Mouse (Mus musculus) hindbrain, embryonic 15.5 days (tissue): ENCODE data around the gene Fasn. TPM values are rescaled to one million over a fixed set of nuclear protein-coding genes. Genes with fewer than 3 reads are reported as not detected.

Experiments
- ATAC-seq: fragments of 200-750 bp; cut with Nextera tagmentation; 2 replicates; pipeline ENCODE4 v1.8.0; 2017; ENCODE audit warnings: low read depth, moderate number of reproducible peaks, moderate TSS enrichment; ENCODE audit not compliant: low FRiP score
- H3K27ac ChIP-seq: fragments of 300-500 bp; sonication (generic); replicated peaks from 2 replicates; pipeline ENCODE4 v1.5.1; 2015; ENCODE audit warnings: mild to moderate bottlenecking, inconsistent platforms
- H3K27me3 ChIP-seq: fragments of 300-500 bp; sonication (generic); 2 replicates; pipeline ENCODE4 v1.6.1; 2015; ENCODE audit warnings: control low read depth, inconsistent platforms
- H3K36me3 ChIP-seq: fragments of 300-500 bp; sonication (generic); 2 replicates; pipeline ENCODE4 v1.6.1; 2015; ENCODE audit warnings: control low read depth, inconsistent platforms
- H3K4me1 ChIP-seq: fragments of 300-500 bp; sonication (generic); replicated peaks from 2 replicates; pipeline ENCODE4 v1.6.1; 2015; ENCODE audit warnings: control low read depth, inconsistent platforms
- H3K4me2 ChIP-seq: fragments of 300-500 bp; sonication (generic); 2 replicates; pipeline ENCODE4 v1.6.1; 2015; ENCODE audit warnings: moderate library complexity, mild to moderate bottlenecking, inconsistent platforms
- H3K4me3 ChIP-seq: fragments of 300-500 bp; sonication (generic); 2 replicates; pipeline ENCODE4 v1.5.1; 2015; ENCODE audit warnings: mild to moderate bottlenecking, inconsistent platforms
- H3K9ac ChIP-seq: fragments of 300-500 bp; sonication (generic); 2 replicates; pipeline ENCODE4 v1.6.1; 2015; ENCODE audit warnings: inconsistent platforms
- H3K9me3 ChIP-seq: fragments of 300-500 bp; sonication (generic); 2 replicates; pipeline ENCODE4 v1.6.1; 2016; ENCODE audit warnings: control low read depth, inconsistent platforms
- WGBS: fragments of 180-500 bp; shearing (Covaris S2); methylation state at CpG from one replicate; pipeline ENCODE4 v1.1.7; 2015; 5-methylcytosine and 5-hydroxymethylcytosine counted together
- polyA plus RNA-seq: library from polyadenylated mRNA; unstranded; fragments of >200 nt; fragmentation: Nextera tagmentation; extraction: Ambion mirVana; gene quantifications from 2 replicates; pipeline ENCODE4 v1.2.1, GENCODE M21; 2015

Fasn gene
- polyA plus RNA-seq, 1 experiment from 2014 or later = 94.7 TPM

- no peak for ATAC-seq
These were observed 18.7 kb downstream of the Fasn start for GRCm38 (mm10) chr11:120805375-120806298.

DNA sequence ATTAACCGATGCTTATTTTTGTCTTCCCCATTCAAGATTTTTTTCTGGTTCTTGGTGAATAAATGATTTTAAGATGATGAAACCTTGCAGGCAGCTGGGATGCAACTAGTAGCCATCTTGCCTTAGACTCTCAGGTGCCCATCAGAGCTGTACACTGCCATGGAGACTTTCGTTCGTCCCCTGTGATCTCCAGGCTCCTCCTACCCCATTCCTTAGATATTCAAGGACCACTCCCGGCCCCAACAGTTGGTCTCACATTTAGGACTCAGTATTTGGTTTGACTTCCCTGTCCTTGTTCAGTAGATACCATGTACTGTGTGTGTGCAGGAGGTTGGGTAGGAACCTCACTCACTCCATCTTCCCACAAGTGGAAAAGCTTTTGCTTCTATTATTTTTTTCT lies 19.6 kb downstream of the Fasn start:
- 73% methylated on average over 4 of the region's 4 CpGs for WGBS
- H3K4me2 ChIP-seq = no peak overlapping the region
- H3K4me3 ChIP-seq = no peak overlapping the region
- H3K36me3 ChIP-seq = peaks cover 42% of the 10 kb centered on the region
- no peak overlapping the region for H3K27ac ChIP-seq
- 0 out of 2 replicates have a peak, but pooled peaks cover 4% of the 10 kb centered on the region for H3K4me1 ChIP-seq
- H3K9me3 ChIP-seq = no peaks in the 10 kb centered on the region
- no peaks in the 10 kb centered on the region for H3K27me3 ChIP-seq
- no peak for ATAC-seq
- no peak overlapping the region for H3K9ac ChIP-seq

More at GRCm38 (mm10) chr11:120805375-120806298, 18.7 kb downstream of the Fasn start:
- Histone ChIP-seq H3K4me2 (no peak overlapping the region), H3K27ac (no peak overlapping the region), H3K9me3 (no peaks in the 10 kb centered on the region), H3K9ac (no peak overlapping the region), H3K4me3 (no peak overlapping the region), H3K4me1 (no peaks in the 10 kb centered on the region), H3K36me3 (peaks cover 51% of the 10 kb centered on the region), H3K27me3 (no peaks in the 10 kb centered on the region)
- 89% methylated on average over 7 of the region's 7 CpGs for WGBS

- ATAC-seq = no peak
These were observed 20.1 kb downstream of the Fasn start for GRCm38 (mm10) chr11:120804274-120804673.

GRCm38 (mm10) chr11:120800061-120800904 lies 24.1 kb downstream of the Fasn start:
- 12% methylated on average over 10 of the region's 10 CpGs for WGBS
- Histone ChIP-seq H3K4me1 (peaks cover 16% of the 10 kb centered on the region), H3K36me3 (peaks cover under 1% of the 10 kb centered on the region; the same call in 1 of the 2 replicates), H3K4me2 (no peak overlapping the region), H3K27ac (no peak overlapping the region; the same call in 1 of the 2 replicates), H3K9ac (no peak overlapping the region), H3K4me3 (no peak overlapping the region), H3K27me3 (no peaks in the 10 kb centered on the region), H3K9me3 (no peaks in the 10 kb centered on the region)
- ATAC-seq = 0 out of 2 replicates have a peak, but pooled peaks have one; percentile 59

More at GRCm38 (mm10) chr11:120804274-120804673, 20.1 kb downstream of the Fasn start:
- no peaks in the 10 kb centered on the region for H3K9me3 ChIP-seq
- no peak overlapping the region for H3K27ac ChIP-seq
- peaks cover 37% of the 10 kb centered on the region for H3K36me3 ChIP-seq
- no peaks in the 10 kb centered on the region for H3K27me3 ChIP-seq
- 75% methylated on average over 7 of the region's 7 CpGs for WGBS
- no peak overlapping the region for H3K9ac ChIP-seq
- no peak overlapping the region for H3K4me2 ChIP-seq
- 0 out of 2 replicates have a peak, but pooled peaks cover 4% of the 10 kb centered on the region for H3K4me1 ChIP-seq
- no peak overlapping the region for H3K4me3 ChIP-seq

DNA sequence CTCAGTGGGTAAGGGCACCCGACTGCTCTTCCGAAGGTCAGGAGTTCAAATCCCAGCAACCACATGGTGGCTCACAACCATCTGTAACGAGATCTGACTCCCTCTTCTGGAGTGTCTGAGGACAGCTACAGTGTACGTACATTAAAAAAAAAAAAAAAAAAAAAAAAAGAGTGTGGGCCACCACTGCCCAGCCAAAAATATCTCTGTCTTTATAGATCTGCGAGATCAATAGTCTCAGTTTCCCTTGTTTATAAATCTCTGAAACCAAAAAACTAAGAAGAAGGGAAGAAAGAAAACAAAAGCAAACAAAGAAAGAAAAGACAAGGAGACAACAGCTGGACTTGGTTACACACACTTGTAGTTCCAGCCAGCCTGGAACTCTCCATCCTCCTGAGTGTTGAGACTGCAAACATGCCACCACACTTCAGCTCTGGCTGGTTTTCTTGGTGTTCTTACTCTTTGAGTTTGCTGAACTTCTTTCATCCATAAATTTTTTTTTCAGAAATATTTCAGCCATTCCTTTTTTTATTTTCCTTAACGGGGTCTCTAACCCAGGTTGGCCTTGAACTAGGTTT lies 24.9 kb downstream of the Fasn start:
- H3K27me3 ChIP-seq = no peaks in the 10 kb centered on the region
- no peak overlapping the region for H3K4me3 ChIP-seq
- ATAC-seq = no peak
- no peak overlapping the region for H3K4me2 ChIP-seq
- 82% methylated on average over 5 of the region's 6 CpGs for WGBS
- H3K9ac ChIP-seq = no peak overlapping the region
- H3K9me3 ChIP-seq = no peaks in the 10 kb centered on the region
- peaks cover 25% of the 10 kb centered on the region for H3K4me1 ChIP-seq
- H3K36me3 ChIP-seq = no peaks in the 10 kb centered on the region
- no peak overlapping the region for H3K27ac ChIP-seq

GRCm38 (mm10) chr11:120798244-120798643 lies 26.1 kb downstream of the Fasn start:
- Histone ChIP-seq H3K4me3 (no peak overlapping the region), H3K9ac (no peak overlapping the region), H3K36me3 (no peaks in the 10 kb centered on the region), H3K9me3 (no peaks in the 10 kb centered on the region), H3K27ac (no peak overlapping the region), H3K4me1 (peaks cover 27% of the 10 kb centered on the region), H3K27me3 (no peaks in the 10 kb centered on the region), H3K4me2 (no peak overlapping the region)
- no peak for ATAC-seq
- WGBS = 88% methylated on average over 3 of the region's 3 CpGs

- Histone ChIP-seq H3K9me3 (no peaks in the 10 kb centered on the region), H3K9ac (peak overlapping the region; percentile 37; the same call in 1 of the 2 replicates)
- ATAC-seq = peak; percentile 35; the same call in 1 of the 2 replicates
These were observed 27.8 kb downstream of the Fasn start for GRCm38 (mm10) chr11:120796614-120796946.

GRCm38 (mm10) chr11:120795756-120796613 lies 28.4 kb downstream of the Fasn start, which contains the start of gene Dus1l:
Gene Dus1l (minus strand): TSS chr11:120796403.
- Histone ChIP-seq H3K4me1 (peaks cover 27% of the 10 kb centered on the region), H3K9me3 (no peaks in the 10 kb centered on the region), H3K4me3 (peak within 1 kb of the TSS; percentile 98), H3K4me2 (peak within 1 kb of the TSS; percentile 98), H3K27ac (peak within 1 kb of the TSS; percentile 84), H3K36me3 (peaks cover 16% of the 10 kb centered on the region), H3K27me3 (no peaks in the 10 kb centered on the region), H3K9ac (peak within 1 kb of the TSS; percentile 97)
- WGBS = 3% methylated on average over 59 of the region's 59 CpGs
- peak; percentile 87 for ATAC-seq

More at GRCm38 (mm10) chr11:120796614-120796946, 27.8 kb downstream of the Fasn start:
- Histone ChIP-seq H3K36me3 (peaks cover 11% of the 10 kb centered on the region), H3K4me3 (peak overlapping the region; percentile 98), H3K27ac (peak overlapping the region; percentile 84), H3K4me1 (peaks cover 27% of the 10 kb centered on the region), H3K4me2 (peak overlapping the region; percentile 98), H3K27me3 (no peaks in the 10 kb centered on the region)
- 24% methylated on average over 8 of the region's 8 CpGs for WGBS

DNA sequence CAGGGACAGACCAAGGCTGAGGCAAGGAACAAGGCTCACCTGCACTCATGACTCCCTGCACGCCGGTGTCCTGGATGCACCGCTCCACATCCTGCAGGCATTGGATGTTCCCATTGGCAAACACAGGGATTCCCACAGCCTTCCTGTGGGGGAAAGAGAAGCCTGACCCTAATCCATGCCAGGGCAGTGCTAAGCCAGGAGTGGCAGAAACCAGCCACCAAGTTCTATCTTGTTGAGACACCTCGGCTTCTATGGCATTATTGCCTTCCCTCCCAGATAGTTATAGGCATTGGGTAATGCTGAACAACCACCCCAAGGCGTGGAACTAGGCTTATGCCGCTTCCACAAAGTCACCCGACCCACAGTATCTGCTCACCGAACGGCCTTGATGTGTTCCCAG lies 31.7 kb downstream of the Fasn start:
- WGBS = 94% methylated on average over 9 of the region's 9 CpGs
- peaks cover 44% of the 10 kb centered on the region for H3K36me3 ChIP-seq
- no peak for ATAC-seq

DNA sequence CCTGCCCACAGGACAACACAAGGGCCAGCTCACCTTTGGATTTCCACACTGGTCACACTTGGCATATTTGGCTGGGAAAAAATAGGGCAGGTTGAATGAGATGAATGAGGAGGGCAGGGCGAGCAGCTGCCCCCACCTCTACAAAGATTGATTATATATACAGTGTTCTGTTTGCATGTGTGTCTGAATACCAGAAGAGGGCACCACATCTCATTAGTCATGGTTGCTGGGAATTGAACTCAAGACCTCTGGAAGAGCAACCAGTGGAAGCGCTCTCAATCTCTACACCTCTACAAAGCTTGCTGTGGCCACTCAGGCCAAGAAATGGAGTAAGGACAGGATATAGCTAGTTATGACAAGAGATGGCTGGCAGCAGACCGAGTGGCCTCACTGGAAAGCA lies 34.5 kb downstream of the Fasn start:
- no peak overlapping the region for H3K27ac ChIP-seq
- H3K4me3 ChIP-seq = no peak overlapping the region
- 93% methylated on average over 3 of the region's 3 CpGs for WGBS
- peaks cover 20% of the 10 kb centered on the region for H3K4me1 ChIP-seq
- H3K9ac ChIP-seq = no peak overlapping the region
- no peak for ATAC-seq
- no peaks in the 10 kb centered on the region for H3K27me3 ChIP-seq
- H3K36me3 ChIP-seq = peaks cover 60% of the 10 kb centered on the region
- H3K9me3 ChIP-seq = no peaks in the 10 kb centered on the region
- no peak overlapping the region for H3K4me2 ChIP-seq

More for the DNA sequence above, 31.7 kb downstream of the Fasn start:
- peaks cover 24% of the 10 kb centered on the region for H3K4me1 ChIP-seq
- no peak overlapping the region for H3K27ac ChIP-seq
- H3K9ac ChIP-seq = no peak overlapping the region
- no peaks in the 10 kb centered on the region for H3K9me3 ChIP-seq
- no peaks in the 10 kb centered on the region for H3K27me3 ChIP-seq
- H3K4me2 ChIP-seq = no peak overlapping the region
- no peak overlapping the region for H3K4me3 ChIP-seq

GRCm38 (mm10) chr11:120789355-120789754 lies 35.0 kb downstream of the Fasn start:
- Histone ChIP-seq H3K4me2 (no peak overlapping the region), H3K4me3 (no peak overlapping the region), H3K4me1 (peaks cover 18% of the 10 kb centered on the region), H3K9me3 (no peaks in the 10 kb centered on the region), H3K27me3 (no peaks in the 10 kb centered on the region), H3K36me3 (peaks cover 60% of the 10 kb centered on the region), H3K9ac (no peak overlapping the region), H3K27ac (no peak overlapping the region)
- no peak for ATAC-seq
- WGBS = 86% methylated on average over 4 of the region's 4 CpGs
